Mouse (Mus musculus): ENCODE measurements at regions not wholly inside any gene's neighbourhood (a gene's known extent, or its start where the extent isn't known, plus 50 kb on each side); places are given as distances from the start of the nearest gene placed in this dataset.

DNA sequence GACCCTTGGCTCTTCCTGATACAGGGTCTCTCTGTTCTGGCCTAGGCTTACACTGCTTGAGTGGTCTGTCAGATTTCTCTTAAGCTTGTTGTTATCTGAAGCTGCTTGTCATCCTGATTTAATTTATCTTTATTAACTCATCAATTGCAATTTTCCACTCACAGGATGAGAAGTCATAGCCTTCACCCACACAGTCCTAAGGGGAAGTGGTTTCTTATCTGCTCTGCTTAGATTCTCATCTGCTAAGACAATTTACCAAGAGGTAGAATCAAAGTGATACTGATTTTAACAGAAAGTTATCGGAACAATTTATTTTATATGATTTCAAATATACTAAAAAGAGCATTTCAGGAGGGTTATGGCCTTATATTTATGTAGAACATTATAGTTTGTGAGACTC lies 249.4 kb downstream of the Mex3b start:
- TF ChIP-seq CTCF (IDR thresholded peaks at IDR 0.05; ENCODE audit: control insufficient read depth, insufficient read depth, low read length): no peak
- no peak for TF ChIP-seq POLR2A (IDR thresholded peaks at IDR 0.05; ENCODE audit: borderline replicate concordance, control insufficient read depth, low read depth, low read length)

All from bone marrow, adult 2 months (tissue).